Mouse (Mus musculus): ENCODE measurements around the gene Mrnip.
A peak's percentile ranks its signal among the peaks of the same experiment; 100 is the strongest.

Gene Mrnip

DNA sequence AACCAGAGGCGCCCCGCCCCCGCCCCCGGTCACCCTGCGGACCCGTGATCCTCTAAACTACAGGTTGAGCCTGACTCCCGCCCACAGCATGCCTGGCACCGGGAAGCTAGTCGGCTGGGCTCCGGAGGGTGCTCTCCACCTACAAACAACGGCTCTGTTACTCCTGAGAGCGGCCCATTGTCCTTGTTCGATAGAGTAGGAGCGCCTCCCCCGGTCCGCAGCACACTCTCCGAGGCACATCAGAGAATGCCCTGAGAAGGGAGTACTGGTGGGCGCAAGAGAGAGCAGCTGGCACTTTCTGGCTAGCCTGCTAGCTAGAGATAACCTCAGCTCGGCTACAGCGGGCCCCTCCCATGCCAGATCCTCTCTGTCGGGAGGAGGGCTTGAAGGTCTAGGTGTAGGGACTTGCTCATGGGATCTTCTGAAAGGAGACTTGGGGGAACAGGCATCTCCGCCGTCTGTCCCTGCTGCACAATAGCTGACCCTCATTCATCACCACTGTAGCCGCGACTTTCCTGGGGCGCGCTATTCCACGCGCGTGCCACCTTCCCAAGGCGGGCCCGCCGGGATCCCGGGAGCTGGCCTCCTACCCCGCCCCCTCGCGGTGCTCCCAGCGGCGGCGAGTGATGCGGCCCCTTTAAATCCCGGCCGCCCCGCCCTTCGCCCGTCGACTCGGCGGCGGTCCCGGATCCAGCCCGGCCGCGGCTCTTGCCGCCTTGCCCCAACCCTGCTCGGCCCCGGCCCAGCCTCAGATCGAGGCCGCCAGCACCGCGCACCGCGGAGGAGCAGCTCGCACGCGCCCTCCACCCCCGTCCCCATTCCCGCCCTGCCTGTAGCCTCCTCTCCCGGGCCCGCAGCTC lies 50.7 kb downstream of the Mrnip start:
- DNase-seq (ENCODE audit: extremely low read depth, low read depth): peak; percentile 93

DNA sequence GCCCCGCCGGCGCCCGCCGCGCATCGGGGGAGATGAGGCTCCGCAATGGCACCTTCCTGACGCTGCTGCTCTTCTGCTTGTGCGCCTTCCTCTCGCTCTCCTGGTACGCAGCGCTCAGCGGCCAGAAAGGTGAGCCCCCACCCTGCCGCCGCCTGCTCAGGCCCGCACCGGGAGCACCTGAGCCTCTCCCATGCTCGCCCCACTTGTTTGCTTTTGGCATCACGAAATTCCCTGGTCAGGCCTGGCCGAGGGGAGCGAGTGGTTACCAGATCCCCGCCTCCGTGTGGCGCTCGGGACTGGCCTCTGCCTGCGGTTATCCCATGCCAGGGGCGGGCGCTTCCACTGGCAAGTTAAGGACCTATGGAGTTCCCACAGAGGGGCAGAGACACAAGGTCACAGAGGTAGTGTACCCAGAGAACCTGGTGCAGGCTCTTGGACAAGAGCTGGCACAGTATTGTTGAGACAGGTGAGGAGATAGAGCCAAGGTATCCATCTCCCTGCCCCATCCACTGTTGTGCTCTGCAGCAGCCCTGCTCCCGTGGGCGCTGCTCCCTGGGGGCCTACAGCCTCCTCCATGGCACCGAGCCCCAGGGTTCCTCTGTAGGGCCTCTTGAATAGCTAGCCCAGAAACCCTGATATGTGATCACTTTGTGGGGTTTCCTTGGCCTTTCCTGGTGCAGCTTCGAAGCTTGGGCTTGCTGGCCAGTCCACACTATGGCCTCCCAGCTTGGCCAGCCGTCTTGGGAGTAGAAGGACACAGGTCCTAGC lies 51.6 kb downstream of the Mrnip start:
- no peak for DNase-seq (ENCODE audit: extremely low read depth, low read depth)

DNA sequence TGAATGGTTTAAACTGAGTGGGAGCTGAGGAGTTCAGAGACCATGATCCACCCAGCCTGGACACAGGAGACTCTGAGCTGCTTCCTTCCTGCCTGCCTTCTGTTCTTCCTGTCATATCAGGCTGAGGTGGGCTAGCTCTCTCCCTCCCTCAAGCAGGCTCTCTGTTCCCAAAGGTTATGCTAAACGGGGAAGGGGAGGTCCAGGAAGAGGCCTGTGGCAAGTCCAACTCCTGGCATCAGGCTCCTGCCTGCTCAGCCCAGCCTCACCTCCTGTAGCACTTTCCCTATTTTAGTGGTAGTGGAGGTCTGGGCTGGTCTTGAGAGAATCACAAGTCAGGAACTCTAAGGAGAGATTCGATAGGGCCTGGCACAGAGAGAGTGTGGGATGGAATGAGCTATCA lies 52.2 kb downstream of the Mrnip start:
- DNase-seq (ENCODE audit: extremely low read depth, low read depth): no peak

DNA sequence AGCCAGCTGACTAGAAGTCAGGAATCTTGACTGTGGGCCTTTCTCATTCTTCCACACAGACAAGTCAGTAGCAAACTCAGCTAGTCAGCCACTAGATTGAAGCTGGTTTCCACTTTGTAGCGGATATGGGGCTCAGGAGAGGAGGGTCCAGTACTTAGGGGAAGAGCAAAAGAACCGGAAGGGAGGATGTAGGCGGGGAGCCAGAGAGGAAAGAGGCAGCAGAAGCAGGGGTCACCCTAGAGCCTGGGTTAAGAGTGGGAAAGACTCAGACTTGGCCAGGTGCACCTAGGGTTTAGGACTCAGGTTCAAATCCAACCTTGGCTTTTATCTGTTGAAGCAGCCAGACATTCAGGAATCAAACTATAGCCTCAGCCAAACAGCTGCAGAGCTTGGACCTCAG lies 53.0 kb downstream of the Mrnip start:
- no peak for DNase-seq (ENCODE audit: extremely low read depth, low read depth)

DNA sequence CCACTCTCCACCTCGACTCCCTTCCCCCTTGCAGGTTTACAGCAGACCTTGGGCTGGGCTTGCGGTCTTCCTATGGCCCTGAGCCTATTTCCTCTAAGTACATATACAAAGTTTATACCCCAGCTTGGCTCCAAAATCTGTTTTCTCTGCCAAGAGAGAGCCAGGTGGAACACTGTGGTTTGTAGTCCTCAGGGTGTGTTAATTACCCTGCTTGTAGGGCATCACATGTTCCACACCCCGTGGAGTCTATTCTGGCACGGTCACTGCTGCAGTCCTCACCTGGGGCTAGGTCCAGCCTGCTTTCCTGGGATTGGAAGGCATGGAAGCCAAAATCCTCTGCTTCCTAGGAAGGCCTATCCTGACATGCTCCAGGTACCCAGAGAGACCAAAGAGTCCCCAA lies 53.5 kb downstream of the Mrnip start:
- no peak for DNase-seq (ENCODE audit: extremely low read depth, low read depth)

DNA sequence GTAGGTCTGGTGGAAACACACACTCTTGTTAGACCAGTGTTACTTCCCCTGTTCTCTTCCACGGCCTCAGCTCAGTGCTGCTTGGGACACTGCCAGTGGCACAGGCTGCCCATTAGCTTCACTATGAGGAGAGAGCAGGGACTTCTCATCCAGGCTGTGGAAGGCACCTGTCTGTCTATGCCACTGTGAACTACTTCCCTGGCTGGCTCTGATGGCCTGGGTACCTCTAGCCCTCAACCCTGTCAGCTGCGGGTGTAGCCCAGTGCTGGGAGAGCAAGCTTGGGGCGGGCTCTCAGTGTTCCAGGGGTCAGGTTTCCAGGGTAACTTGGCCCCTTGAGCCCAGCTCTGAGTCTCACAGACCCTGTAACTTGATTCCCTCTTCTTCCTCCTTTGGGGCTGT lies 54.5 kb downstream of the Mrnip start:
- DNase-seq (ENCODE audit: extremely low read depth, low read depth): no peak

DNA sequence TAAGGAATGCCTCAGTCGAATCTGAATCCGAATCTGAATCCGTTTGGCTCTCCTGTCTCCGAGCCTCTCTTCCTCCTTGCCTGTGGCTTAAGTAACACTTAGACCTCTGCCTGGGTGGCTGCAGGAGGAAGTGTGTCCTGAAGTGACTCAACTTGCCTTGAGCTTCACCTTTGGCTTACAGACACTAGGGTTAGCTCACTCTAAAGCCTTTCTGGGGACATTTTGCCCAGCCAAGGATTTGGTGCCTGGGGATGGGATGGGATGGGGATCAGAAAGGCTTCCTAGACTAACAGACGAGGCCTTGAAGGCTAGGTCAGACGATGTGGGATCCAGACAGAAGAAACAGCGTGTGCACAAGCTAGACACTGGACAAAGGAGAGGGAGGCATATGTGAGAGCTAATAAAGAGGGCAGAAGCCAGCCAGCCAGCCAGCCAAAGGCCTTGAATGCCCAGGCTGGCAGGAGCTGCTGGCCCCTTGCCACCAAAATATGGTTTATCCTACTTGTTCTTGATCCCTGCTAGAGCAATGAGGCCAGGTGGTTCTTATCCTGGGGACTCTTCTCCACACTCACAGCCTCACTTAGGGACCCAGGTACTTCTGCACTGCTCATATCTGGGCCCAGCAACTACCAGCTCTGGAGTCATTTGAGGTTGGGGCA lies 55.1 kb downstream of the Mrnip start:
- DNase-seq (ENCODE audit: extremely low read depth, low read depth): no peak

DNA sequence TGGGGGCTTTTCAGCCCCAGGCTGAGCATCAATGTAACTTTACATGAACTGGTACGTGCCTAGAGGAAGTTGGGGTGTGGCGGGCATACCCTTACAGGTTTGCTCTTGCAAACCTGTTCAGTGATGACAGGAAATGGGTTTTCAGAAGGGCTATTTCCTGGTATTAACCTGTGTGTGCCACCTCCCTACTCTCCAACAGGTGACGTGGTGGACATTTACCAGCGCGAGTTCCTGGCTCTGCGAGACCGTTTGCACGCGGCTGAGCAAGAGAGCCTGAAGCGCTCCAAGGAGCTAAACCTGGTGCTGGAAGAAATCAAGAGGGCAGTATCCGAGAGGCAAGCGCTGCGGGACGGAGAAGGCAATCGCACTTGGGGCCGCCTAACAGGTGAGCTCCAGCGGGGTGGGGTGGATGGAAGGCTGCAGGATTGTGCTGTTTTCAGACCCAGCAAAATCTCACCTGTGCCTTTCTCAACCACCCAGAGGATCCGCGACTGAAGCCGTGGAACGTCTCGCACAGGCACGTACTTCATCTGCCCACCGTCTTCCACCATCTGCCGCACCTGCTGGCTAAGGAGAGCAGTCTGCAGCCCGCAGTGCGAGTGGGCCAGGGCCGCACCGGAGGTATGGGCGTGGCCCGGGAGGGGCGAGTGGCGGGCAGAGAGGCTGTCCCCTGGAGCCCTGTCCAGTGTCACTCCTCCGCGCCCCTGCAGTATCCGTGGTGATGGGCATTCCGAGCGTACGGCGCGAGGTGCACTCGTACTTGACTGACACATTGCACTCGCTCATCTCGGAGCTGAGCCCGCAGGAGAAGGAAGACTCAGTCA lies 56.4 kb downstream of the Mrnip start:
- no peak for DNase-seq (ENCODE audit: extremely low read depth, low read depth)

DNA sequence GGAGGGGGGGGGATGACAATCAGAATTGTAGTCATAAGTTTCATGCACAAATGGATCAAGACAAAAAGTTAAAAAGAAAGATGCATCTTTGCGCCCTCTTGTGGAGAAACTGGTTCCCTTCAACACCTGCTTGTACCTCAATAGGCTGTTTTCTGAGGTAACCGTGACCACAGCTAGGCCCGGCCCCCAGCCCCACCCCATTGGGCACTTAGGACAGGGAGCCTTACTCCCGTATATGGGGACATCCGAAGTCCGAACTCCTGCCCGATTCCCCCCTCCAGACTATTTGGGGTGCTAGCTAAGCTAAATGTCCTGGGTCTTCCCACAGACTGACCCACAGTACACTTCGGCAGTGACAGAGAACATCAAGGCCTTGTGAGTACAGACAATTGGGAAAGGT lies 57.2 kb downstream of the Mrnip start:
- DNase-seq (ENCODE audit: extremely low read depth, low read depth): no peak

DNA sequence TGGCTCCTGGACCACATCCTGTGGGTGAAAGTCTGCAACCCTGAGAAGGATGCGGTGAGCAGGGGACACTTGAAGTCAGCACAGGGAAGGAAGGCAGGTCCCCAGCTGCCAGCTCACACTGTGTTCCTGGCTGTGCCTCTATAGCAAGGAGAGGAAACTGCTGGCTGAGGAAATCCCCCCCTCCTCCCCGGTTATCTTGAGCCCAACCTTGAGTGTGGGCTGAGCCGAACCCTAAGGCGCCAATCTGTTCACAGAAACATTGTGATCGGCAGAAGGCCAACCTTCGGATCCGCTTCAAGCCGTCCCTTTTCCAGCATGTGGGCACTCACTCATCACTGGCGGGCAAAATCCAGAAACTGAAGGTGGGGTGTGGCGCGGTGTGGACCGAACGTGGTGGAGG lies 58.8 kb downstream of the Mrnip start:
- no peak for DNase-seq (ENCODE audit: extremely low read depth, low read depth)

DNA sequence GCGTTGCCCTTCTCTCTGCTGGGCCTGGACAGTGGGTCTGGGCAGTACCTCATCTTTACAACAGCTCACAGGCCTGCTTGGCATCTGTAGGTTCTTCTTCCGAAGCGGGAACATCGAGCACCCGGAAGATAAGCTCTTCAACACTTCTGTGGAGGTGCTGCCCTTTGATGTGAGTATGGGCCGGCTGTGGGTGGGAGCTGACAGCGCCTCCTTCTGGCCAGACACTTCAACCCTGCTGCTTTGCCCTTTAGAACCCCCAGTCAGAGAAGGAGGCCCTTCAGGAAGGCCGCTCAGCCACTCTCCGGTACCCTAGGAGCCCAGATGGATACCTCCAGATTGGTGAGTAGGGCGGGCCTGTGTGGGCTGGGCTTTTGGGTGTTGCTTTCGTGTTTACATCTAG lies 59.7 kb downstream of the Mrnip start:
- no peak for DNase-seq (ENCODE audit: extremely low read depth, low read depth)

DNA sequence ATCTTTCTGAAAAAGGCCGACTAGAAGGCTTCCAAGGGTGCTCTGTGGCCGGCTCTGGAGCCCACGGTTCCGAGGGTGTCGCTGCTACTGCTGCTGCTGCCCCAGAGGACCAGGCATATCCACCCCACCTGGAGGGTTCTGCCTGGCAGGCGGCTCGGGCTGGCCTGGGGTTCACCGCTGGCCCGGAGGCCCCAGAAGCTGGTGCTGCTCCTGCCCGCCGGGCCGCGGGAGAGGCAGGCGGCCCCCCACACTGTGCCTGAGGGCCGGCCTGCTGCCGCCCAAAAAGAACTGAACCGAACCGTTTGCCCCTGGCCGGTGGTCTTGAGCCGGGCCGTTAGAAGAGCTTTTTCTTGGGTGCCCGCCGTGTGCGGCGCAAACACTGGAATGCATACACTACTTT lies 60.4 kb downstream of the Mrnip start:
- no peak for DNase-seq (ENCODE audit: extremely low read depth, low read depth)

DNA sequence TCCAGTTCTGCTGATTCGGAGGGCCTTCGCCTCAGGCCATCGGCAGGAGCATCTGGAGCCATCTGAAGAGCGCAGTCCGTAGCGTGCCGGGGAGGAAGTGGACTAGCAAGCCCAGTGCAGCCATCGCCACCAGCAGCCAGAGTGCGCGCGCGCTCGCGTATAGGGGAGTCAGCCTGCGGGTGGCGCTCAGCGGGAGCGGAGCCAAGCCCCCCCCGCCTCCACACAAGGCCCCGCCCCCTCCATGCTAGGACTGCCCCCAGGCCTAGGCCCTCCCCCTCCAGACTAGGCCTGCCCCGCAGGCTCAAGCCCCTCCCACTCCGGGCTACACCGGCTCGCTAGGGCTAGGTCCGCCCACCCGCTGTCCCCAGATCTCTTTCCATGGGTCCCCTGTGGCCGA lies 62.3 kb downstream of the Mrnip start:
- DNase-seq (ENCODE audit: extremely low read depth, low read depth): no peak

DNA sequence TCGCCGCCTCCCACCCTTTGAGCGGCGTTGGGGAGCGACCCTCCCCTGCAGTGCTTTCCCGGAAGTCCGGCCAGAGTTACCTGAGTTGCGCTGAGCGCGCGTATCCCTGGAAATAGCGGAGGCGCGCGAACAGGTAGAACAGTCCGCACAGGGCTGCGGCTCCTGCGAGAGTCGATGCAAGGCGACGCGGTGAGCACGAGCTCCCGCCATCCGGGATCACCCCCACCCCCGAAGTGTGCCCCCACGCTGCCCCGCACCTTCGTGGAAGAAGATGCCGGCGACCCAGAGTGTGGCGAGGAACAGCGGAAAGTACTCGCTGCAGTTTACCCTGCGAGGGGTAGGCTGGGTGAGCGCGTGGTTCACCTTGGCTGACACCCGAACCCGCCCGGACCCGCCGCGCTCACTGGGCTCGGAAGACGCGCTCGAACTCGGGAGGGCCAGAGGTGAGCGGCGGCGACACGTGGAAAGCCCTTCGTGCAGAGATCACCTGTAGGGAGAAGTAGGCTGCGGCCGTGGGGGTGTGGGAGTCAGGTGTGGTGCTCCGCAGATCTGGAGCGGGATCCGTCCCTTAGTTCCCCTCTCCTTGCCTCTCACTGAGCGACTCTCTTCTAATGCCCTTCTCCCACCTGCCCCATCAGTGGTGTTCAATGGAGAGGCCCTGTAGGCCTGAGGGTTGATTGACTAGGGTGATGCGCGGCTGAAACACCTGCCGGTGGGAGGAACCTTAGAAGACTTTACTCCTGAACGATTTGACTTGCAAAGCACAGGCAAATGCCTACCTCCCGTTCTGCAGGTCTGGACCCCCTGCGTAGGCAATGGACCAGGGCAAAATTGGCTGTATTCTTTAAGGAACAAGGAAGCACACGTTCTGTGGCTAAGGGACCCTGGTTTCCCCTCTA lies 62.9 kb downstream of the Mrnip start:
- no peak for DNase-seq (ENCODE audit: extremely low read depth, low read depth)

DNA sequence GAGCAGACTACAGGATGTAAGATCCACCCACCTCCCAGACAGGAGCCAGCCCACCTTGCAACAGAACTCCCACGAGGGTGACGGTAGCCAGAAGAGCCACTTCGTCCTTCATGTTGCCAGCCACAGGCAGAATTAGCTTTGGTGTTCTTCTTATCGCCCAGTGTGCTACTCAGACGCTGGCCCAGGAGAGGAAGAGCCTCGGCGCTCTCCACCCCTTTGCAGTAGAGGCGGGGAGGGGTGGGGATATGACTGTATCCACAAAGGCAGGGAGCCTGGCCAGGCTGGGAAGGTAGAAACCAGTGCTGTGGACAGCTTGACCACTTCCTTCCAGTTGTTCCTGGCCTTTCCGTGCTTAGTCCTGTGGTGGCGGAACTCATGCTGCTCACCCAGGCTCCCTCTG lies 64.1 kb downstream of the Mrnip start, which contains the start of gene Ltc4s:
Gene Ltc4s, minus strand, starts transcription at position 293 of the 400 bp plus-strand sequence.
- no peak for DNase-seq (ENCODE audit: extremely low read depth, low read depth)

DNA sequence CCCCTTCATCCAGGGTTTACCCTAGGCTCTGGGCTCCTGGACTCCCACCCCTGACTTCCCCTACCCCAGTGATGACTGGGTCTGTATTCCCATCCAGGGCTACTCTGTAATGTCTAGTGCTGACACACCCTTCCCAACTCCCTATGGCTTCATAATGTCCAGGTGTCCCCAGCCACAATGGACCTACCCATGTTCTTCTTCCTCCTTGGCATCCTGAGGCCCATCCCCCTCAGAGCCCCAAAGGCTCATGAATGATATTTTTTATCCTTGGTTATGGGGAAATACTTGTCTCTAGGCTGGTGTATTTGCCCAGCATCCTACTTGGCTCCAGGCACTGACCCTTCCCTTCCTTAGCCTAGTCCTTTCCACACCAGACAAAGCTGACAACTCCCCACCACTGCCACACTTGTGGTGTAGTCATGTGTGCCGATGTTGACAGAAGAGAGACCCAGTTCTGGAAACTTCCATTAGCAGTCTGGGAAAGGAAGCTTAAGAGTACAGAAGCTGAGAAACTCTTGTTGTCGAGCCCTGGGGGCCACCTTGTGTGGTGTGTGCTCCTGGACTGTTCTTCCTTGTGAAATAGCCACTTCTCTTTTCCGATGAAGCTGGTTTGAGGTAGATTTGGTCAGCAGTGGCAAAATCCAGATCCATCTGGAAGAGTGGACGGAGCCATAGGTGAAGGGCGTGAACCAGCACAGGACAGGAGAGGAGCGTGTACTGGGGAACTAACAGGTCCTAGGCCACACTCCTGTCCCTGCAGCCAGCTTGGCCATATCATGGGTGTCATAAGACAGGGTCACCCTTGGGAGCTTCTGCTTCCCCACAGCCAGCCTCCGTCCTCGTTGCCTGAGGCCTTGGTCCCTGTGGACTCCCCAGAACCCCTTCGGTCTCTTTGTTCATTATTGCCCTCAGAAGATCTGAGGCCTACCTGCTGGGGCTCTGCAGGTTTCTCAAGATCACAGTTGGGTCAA lies 64.9 kb downstream of the Mrnip start:
- no peak for DNase-seq (ENCODE audit: extremely low read depth, low read depth)

DNA sequence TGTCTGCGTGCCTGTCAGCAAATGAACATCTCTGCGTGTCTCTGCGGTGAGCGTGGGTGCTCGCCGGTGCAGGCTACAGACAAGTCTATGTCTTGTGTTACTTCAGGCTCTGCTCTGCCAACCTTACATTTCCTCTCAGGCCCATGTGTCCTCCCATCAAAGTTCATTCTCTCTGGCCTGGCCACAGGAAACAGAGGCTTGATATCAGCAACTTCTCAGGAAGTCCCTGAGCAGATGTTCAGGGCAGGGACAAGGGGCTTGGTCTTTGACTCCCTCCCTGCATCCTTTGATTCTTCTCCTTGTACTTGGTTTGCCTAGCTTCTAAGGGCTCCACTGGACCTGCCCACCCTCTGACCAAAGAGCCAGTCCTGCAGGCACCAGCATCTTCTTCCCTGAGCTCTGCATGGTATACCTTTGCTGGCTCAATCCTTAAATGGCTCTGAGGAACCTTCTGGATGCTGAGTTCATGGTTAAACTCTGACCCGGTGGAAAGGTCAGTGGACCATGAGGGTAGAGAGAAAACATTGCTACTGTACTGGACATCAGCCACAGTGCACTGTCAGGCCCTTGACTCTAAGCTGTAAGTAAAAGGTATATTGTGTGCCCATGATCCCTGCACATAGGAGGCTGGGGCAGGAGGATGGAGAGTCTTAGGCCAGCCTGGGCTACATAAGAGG lies 66.1 kb downstream of the Mrnip start:
- DNase-seq (ENCODE audit: extremely low read depth, low read depth): no peak

DNA sequence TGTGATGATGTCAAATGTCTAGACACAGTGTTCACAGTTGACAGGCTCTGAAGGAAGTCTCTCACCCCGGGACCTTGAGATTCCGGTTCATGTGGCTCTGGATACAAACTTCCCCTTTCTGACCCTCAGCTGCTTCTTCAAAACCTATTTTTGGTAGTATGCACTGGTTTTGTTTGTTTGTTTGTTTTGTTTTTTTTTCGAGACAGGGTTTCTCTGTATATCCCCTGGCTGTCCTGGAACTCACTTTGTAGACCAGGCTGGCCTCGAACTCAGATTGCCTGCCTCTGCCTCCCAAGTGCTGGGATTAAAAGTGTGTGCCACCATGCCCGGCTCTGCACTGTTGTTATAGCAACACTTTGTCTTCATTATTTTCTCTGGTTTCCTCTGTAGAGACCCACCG lies 69.7 kb downstream of the Mrnip start:
- DNase-seq (ENCODE audit: extremely low read depth, low read depth): no peak

DNA sequence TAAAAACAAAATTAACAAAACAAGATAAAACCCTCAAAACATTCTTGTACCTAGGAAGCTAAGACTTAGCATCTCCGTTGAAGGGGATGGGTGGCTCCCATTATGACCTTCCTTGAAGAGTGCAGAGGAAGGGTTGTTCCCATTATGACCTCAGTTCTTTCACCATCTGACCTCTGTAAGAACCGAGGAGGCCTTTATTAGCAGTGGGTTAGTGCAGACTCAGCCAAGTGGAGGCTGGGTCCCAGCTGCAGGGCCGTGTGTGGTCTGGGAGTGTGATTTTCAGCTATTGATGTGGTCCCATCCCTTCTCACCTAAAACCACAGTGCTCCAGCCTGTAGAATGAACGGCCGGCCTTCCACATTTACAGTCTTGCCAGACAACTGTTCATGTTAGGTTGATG lies 71.0 kb downstream of the Mrnip start:
- DNase-seq (ENCODE audit: extremely low read depth, low read depth): no peak
